Mouse (Mus musculus) v-Abl transformed pro-B cells (cell line): ENCODE measurements around the gene Gm44579.

Experiments used
- in situ Hi-C, 2 experiments: fragments of 400-800 bp; cut with MboI; formaldehyde crosslinking; loops; one replicate each; pipeline ENCODE4 v1.15.1; 2025; ENCODE audit not compliant: unreplicated experiment in 2 of 2

Gm44579 gene

DNA sequence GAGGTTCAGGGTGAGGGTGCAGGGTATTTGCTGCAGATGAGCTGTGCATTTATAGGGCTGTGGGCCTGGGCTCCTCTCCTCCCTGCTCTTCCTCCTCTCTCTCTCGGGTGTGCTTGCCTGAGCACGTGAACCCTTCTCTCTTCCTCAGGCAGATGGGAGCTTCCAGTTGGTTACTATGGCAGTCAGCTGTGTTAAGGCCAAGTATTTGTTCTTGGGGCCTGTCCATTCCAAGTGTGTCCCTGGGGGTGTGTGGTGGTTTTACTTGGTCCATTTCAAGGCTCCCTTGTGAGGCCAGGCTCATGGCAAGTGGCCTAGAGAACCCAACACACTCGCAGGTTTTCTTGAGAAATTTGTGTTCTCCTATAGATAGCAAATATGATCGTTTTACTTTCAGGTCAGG lies at the start of gene Gm44579, which contains the start of gene Olfr287:
Gene Gm44579, minus strand, starts transcription at position 101 of the 400 bp plus-strand sequence.
Gene Olfr287, minus strand, starts transcription at position 180 of the 400 bp plus-strand sequence.
- in situ Hi-C loops = no loop called here

DNA sequence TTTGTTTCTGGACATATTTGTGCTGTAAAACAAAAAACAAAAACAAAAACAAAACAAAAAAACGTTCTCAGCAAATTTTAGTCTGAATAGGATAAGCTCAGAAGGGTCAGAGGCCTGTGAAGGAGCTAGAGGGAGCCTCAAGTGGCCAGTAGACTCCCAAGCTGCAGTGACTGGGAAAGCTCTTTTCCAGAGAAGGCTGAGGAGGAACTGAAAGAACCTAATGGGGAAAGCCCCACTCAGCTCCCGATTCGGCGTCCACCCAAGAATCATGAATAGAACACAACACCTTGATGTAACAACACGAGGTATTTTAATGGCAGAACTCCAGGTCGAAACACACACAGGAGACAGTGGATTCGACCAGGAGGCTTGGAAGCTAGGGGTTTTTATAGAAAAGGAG lies 37.0 kb upstream of the Gm44579 start:
- in situ Hi-C loops = no loop called here

DNA sequence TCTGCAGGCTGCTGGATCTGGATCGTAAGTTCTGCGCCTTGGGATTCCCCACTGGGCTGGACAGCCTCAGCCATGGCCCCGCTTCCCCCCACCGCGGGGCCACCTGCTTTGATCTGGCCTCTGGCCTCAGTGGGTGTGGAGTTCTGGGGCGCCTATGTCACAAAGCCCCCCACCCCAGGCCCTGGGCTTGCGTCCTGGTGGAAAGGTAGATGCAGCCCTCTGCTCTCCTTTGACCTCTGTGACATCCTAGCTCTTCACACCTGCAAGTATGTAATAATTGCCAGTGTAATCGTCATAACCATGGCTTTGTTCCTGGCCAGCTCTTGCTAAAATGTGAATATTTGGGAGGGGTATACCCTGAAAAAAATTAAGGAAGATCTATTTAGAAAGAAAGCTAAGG lies 36.4 kb upstream of the Gm44579 start, which contains the start of gene H1fnt:
Gene H1fnt, minus strand, starts transcription at position 101 of the 400 bp plus-strand sequence.
- in situ Hi-C loops = no loop called here

DNA sequence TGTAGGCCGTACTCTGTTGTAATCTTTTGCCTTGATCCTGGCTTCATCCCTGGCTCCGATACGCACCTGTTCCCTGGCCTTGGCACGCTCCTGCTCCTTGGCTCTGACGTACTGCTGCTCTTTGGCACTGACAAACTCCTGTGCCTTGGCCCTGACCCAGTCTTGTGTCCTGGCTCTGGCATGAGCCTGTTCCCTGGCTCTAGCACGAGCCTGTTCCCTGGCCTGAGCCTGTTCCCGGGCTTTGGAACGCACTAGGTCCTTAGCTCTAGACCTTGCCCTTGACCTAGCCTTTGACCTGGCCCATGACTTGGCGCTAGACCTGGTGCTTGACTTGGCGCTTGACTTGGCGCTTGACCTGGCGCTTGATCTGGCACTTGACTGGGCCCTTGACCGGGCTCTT lies 35.5 kb upstream of the Gm44579 start:
- in situ Hi-C loops = no loop called here

DNA sequence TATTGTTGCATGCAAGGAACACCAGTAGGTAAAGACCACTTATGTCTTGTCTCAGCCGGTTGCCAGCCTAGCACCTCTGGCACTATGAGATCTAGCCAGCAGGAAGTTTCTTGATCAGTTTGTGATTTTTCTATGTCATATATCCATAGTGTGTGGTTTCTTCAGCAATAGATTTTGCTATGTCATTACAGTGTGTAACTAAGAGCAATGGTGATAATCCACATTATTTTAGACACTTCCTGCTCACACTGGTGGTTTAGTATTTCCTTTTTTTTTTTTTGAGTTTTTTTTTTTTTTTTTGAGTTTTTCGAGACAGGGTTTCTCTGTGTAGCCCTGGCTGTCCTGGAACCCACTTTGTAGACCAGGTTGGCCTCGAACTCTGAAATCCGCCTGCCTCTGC lies 14.7 kb upstream of the Gm44579 start:
- in situ Hi-C loops = no loop called here

DNA sequence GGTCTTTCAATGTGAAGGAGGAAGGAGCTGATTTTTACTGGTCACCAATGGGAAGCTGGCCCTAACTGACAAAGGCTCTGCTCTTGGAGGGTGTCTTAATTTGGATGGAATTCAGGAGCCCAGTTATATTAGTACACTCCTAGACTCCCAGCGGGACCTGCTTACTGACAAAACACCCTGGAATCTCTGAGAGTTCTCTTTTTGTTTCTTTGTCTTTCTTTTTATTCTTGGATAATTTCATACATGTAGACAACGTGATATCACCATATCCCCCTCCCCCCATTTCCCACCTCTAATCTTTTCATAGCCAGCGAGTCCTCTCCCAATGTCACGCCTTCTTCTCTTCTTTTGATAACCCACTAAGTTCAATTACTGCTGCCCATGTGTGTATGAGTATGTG lies 13.6 kb upstream of the Gm44579 start, which contains the start of gene Olfr286:
Gene Olfr286, minus strand, starts transcription at position 101 of the 400 bp plus-strand sequence.
- in situ Hi-C loops = no loop called here

DNA sequence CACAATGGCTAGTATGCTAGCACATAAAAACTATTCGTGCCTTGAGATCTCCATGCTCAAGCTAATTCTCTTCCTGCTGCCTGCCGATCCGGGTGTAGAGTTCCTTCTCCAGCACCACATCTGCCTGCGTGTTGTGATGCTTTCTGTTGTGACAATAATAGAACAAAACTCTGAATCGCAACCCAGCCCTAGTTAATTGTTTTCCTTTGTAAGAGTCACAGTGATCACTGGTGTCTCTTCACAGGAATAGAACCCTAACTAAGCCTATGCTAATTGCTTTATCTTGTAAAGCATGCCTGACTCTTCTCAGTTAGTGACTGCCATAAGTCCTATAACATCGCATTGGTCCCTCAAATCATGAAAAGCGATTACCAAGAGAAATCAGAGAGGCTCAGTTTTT lies 5.3 kb upstream of the Gm44579 start:
- in situ Hi-C loops = no loop called here

DNA sequence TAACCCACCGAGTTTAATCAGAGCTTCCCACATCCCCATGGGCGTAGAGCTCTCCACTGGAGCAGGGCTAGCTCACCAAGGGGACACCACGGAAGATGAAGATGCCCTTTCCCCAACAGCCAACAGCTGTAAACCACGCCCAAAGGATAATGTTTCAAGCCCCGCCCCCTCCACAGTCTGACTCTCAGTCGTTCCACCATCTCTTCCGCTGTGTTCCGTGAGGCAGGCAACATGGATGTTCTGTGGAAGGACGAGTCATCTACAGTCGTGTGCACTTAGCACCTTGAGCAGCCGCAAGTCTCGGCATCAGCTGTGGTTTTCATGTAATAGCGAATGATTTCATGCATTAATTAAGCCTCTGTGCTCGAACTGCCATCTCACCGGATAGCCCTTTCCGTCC lies 4.8 kb upstream of the Gm44579 start:
- in situ Hi-C loops = no loop called here

DNA sequence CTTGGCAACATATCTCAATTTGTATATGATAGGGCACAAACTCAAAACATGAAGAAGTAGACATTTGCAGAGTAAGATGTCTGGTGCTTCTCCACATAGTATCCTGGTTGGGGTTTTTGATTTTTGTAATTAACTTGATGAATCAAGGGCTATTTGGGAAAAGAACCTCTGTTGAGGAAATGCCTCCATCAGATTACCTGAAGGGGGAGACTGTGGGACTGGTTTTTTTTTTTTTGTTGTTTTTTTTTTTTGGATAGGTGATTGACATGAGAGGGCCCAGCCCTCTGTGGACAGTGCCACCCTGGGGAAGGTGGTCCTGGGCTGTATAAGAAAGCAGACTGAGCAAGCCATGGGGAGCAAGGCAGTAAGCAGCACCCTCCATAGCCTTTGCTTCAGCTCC lies 1.6 kb upstream of the Gm44579 start:
- in situ Hi-C loops = no loop called here

DNA sequence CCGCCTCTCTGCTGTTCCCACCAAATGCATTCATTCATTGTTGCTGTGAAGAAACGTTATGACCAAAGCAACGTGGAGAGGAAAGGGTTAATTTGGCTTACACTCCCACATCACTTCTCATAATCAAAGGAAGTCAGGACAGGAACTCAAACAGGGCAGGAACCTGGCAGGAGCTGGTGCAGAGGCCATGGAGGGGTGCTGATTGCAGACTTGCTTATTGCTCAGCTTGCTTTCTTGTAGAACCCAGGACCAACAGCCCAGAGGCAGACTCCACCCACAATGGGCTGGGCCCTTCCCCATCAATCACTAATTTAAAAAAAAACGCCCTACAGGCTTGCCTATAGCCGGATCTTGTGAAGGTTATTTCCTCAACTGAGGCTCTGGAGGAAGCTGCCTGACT lies 6.6 kb downstream of the Gm44579 start:
- in situ Hi-C loops = no loop called here

DNA sequence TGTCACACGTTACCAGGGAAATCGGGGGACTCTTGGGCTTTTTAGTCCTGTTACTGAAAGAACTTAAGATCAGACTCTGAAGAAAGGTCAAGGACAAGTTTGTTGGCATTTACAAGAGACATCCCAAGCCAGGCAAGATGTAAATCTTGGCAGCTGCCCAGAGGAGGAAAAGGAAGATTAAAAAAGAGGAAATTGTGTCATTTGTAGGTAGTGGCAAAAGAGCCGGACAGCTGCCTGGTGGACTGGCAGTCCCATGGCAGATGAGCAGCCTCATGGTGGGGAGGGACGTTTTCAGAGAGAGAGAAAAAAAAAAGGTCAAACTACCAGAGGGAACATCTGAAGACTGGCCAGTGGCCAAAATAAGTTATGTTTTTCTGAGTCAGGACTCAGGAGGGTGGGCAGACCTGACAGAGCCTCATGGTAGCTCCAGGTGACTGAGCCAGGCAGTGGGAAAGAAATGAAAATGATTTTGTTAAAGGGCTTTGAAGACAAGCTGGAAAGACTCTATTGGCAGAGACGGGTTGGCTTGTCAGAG lies 7.4 kb downstream of the Gm44579 start:
- in situ Hi-C loops = no loop called here

DNA sequence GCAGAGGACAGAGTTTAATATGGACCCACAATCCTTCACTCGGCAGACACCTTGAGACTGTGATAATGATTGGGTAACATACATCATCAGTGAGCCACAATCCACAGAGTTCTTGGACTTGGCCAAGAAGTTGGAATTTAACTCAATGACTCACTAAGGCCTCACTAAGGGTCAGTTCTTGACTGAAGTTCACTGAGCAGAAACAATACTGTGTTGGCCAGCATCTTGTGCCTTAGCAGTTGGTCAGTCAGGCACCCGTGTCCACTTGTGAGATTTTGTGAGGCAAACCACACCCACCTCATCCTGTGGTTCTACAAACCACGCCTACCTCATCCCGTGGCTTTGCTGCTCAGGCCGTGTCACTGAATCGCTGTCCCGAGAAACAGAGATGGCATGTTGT lies 11.1 kb downstream of the Gm44579 start:
- in situ Hi-C loops = no loop called here

DNA sequence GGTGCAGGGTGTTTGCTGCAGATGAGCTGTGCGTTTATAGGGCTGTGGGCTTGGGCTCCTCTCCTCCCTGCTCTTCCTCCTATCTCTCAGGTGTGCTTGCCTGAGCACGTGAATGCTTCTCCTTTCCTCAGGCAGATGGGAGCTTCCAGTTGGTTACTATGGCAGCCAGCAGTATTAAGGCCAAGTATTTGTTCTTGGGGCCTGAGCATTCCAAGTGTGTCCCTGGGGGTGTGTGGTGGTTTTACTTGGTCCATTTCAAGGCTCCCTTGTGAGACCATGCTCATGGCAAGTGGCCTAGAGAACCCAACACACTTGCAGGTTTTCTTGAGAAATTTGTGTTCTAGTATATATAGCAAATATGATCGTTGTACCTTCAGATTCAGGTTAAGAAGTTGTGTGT lies 25.3 kb downstream of the Gm44579 start, which contains the start of gene Olfr288:
Gene Olfr288, minus strand, starts transcription at position 101 of the 400 bp plus-strand sequence.
- in situ Hi-C loops = no loop called here

DNA sequence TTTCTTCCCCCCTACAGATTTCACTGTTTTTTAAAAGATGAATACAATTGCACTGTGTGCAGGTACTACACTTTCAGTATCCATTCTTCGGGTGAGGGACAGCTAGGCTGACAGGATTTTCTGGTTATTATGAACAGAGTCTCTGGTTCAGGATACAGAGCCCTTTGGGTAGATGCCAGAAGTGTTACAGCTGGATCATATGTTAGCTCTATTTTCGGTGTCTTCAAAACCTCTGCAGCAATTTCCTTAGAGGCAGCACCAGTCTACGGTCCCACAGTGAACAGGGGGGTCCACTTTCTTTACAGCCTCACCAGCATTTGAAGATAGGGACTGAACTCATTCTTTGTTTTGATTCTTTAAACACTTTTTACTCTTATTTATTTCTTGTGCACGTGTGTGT lies 36.3 kb downstream of the Gm44579 start:
- in situ Hi-C loops = loop anchor here (5.0 to 10.0 kb wide), 4 partner anchors 210 to 318 kb away; no protein-coding TSS in a partner anchor

DNA sequence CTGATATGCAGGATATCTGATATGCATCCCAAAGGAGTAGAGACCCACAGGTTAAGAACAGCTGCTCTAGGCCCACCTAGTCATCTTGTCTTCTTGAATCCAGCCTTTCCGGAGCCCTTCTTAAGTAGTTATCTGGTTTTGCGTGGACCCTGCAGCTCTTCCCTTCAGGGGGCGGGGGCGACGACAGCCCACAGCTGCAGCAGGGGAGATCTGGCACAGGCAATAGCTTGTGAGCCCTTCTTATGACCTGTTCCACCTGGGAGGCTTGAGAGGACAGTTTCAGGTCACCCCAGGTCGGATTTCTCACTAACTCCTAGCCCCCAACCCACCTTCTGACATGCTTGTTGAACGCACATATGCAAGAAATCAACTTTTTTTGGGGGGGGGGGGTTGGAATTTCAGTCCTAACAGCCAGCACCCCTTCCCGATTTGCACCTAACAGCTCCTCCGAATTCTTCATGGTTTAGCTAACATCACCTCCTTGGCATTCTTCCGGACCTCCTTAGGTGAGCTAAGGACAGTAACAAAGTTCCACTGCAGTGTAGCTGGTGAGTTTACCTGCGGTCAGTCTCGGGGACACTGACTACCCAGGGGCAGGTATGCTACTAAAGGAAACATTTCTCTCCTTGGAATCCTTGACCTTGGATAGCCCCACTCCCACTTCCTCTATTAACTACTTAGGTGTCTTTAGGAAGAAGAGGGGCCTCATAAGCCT lies 38.8 kb downstream of the Gm44579 start:
- in situ Hi-C loops = loop anchor here (5.0 to 10.0 kb wide), 4 partner anchors 213 to 320 kb away; no protein-coding TSS in a partner anchor

DNA sequence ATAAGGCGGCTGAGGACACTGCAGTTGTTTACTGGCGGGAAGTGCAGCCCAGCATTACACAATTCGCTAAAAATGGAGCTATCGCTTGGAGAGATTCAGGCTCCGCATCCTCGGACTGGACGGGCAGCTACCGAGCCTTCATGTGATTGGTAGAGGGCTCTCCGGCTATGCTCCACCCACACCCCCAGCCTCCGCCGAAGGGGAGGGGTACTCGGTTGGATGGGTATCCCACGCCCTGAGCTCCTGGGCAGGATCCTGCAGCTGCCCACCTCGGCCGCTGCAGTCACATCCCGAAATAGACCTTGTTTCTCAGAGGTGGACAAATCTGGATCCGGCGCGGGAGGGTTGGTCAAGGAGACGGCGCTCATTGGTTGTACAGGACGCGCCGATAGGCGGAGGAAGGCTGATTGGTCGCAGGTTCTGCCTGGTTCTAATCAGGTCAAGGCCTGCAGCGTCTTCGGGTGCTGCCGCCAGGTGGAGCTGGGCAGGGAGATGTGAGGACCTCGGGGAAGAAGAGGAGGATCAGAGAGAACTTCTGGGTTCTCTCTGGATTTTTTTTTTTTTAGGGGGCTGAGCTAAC lies 39.6 kb downstream of the Gm44579 start:
- in situ Hi-C loops = loop anchor here (5.0 to 10.0 kb wide), 4 partner anchors 214 to 321 kb away; no protein-coding TSS in a partner anchor

DNA sequence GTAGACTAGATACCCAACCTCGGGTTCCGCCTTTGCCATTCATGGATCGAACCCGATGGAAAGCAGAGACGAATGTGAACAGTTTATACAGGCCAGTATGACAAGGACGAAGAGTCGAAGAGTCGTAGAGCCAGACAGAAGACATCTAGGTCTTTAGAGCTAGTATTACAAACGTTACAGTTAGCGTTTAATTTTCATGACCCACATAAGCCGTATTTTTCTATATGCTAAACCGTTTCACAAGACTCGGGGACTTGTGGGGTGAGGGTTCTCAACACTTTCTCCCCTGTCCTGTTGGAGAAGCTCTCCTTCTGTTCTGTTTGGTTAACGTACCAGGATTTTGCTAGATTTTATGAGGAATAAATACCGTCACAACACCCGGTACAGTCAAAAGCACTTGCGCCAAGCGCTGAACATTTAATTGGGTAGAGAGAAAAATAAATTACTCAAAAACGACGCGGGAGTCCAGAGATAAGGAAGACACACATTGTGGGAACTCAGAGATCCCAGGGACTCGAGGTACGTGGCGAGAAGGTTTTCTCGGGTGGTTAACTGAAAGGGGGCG lies 40.1 kb downstream of the Gm44579 start:
- in situ Hi-C loops = loop anchor here (5.0 to 10.0 kb wide), 4 partner anchors 214 to 322 kb away; no protein-coding TSS in a partner anchor

DNA sequence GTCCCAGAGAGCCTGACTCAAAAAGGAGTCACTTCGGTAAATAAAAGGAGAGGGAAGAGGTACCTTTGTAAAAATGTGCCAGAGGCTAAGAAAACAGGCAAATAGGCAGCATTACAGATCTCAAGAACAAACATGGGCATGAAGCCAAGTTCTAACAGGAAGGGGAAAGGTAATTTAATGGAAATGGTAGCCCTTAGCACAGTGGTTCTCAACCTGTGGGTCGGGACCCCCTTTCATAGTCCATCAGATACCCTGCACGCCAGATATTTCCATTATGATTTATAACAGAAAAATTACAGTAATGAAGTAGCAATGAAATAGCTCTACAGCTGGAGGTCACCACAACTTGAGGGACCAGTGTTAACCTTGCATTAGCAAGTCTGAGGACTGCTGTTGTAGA lies 43.5 kb downstream of the Gm44579 start:
- in situ Hi-C loops = no loop called here

DNA sequence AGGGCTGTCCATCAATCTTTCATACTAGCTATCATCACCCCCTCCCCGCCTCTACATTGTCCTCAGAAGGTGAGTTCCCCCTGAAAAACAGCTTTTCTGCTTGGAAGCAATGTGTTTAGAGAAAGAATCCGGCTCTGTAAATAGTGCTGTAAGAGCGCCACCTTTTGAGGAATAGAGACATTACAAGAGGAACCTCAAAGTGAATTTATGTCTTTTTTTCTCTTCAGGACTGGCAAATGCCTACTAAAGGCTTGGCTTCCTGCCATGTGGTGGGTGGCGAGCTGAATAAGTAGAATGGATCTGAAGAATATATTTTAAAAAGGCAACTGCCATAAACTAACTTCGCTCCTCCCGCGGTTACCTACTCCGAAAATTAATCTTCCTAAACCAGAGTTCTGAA lies 47.0 kb downstream of the Gm44579 start:
- in situ Hi-C loops = loop anchor here (25.0 kb wide), 3 partner anchors 212 to 462 kb away; partner anchors contain the start of genes Rpap3 (in 1 of the 2) and Tmem106c (in 1 of the 2)

DNA sequence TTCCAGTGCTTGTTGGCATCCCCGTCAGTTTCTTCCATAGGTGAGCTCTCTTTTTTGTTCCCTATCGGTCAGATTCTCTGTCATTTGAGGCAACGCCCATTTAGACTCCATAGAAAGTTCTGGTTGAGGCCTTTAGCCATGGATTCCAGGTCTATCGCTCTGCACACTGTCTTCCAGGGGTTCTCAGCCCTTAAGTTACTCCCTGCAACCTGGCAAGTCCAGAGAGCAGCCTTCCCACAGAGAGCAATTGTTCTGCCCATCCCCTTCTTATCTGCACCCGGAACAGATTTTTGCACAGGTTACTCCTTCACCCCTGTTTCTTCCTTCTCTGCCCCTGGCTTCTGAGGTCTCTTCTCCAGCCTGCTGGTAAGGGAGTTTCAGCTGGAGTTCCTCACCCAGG lies 48.7 kb downstream of the Gm44579 start:
- in situ Hi-C loops = loop anchor here (25.0 kb wide), 3 partner anchors 210 to 460 kb away; partner anchors contain the start of genes Rpap3 (in 1 of the 2) and Tmem106c (in 1 of the 2)

DNA sequence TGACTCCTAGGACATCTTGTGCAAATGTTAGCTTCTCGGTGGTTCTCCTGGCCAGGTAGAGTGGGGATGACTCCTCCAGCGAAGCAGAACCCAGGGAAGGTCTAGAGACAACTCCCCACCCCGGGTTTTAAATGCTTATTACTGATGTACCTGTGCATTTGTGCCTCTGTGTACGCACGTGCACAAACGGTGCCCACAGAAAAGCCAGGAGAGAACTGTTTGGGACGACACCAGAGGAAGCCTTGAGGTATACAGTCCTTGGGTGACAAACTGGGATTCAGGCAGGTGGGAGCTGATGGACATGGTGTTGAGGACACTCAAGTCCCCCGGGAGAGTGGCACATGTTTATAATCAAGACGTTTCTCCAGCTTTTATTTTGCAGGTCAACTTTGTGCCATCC lies 49.9 kb downstream of the Gm44579 start:
- in situ Hi-C loops = loop anchor here (25.0 kb wide), 3 partner anchors 209 to 459 kb away; partner anchors contain the start of genes Rpap3 (in 1 of the 2) and Tmem106c (in 1 of the 2)
